Mouse (Mus musculus): ENCODE results near the gene Arhgef12. TPM values are rescaled to one million over a fixed set of nuclear protein-coding genes. Genes with fewer than 3 reads are reported as not detected.

The Arhgef12 gene
- polyA plus RNA-seq, 1 experiment, result 56.6 TPM

GRCm38 (mm10) chr9:42921830-42922229 lies 185.2 kb downstream of the Arhgef12 start:
- H3K4me3 ChIP-seq (ENCODE audit: insufficient read depth, low read length), result no peak overlapping the region
- no peaks in the 10 kb centered on the region for H3K4me1 ChIP-seq (ENCODE audit: control insufficient read depth, insufficient read depth, low read length)
- no peak for TF ChIP-seq POLR2A (IDR thresholded peaks at IDR 0.05; ENCODE audit: low read depth, low read length)
- TF ChIP-seq CTCF (IDR thresholded peaks at IDR 0.05; ENCODE audit: borderline replicate concordance, insufficient read depth, low read length), result no peak
- H3K27ac ChIP-seq (ENCODE audit: insufficient read depth, low read length), result no peak overlapping the region

GRCm38 (mm10) chr9:42920190-42920589 lies 186.8 kb downstream of the Arhgef12 start:
- no peak for TF ChIP-seq CTCF (IDR thresholded peaks at IDR 0.05; ENCODE audit: borderline replicate concordance, insufficient read depth, low read length)
- TF ChIP-seq POLR2A (IDR thresholded peaks at IDR 0.05; ENCODE audit: low read depth, low read length), result no peak
- no peak overlapping the region for H3K27ac ChIP-seq (ENCODE audit: insufficient read depth, low read length)

DNA sequence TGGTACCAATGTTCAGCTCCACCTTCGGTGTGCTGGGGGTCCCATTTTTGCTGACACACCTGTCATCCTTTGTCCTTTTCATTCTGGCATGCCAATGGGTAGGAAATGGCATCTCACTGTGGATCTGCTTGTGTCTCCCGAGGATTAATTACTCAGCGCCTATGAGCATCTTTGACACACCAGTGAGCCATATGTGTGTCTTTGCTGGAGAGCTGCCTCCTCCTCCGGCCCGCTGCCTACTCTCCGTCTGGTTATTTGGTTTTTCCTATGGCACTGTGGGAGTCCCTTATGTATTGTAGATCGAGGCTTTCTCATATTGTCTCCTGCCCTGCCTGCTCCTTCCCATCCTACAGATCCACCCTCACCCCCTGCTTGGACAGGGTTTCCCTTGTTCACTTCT lies 189.1 kb downstream of the Arhgef12 start:
- no peak overlapping the region for H3K4me3 ChIP-seq (ENCODE audit: insufficient read depth, low read length)
- H3K27ac ChIP-seq (ENCODE audit: insufficient read depth, low read length), result no peak overlapping the region
- 0 out of 2 replicates have a peak, but pooled peaks cover 1% of the 10 kb centered on the region for H3K4me1 ChIP-seq (ENCODE audit: control insufficient read depth, insufficient read depth, low read length)
- TF ChIP-seq POLR2A (IDR thresholded peaks at IDR 0.05; ENCODE audit: low read depth, low read length), result no peak
- TF ChIP-seq CTCF (IDR thresholded peaks at IDR 0.05; ENCODE audit: borderline replicate concordance, insufficient read depth, low read length), result no peak

More at GRCm38 (mm10) chr9:42920190-42920589, 186.8 kb downstream of the Arhgef12 start:
- H3K4me3 ChIP-seq (ENCODE audit: insufficient read depth, low read length), result no peak overlapping the region
- no peaks in the 10 kb centered on the region for H3K4me1 ChIP-seq (ENCODE audit: control insufficient read depth, insufficient read depth, low read length)

Other genes starting within 250 kb of the Arhgef12 start
- gene Grik4, start 162.7 kb downstream of the Arhgef12 start, polyA plus RNA-seq (2011; ENCODE audit: insufficient read length, low read depth, missing spikeins), result 0.26 and 0.37 TPM in 2 replicates
- gene Tmem136, start 9.3 kb upstream of the Arhgef12 start, polyA plus RNA-seq (2011; ENCODE audit: insufficient read length, low read depth, missing spikeins), result 5.5 and 6.6 TPM in 2 replicates
- gene Pou2f3, start 103.1 kb upstream of the Arhgef12 start, polyA plus RNA-seq (2011; ENCODE audit: insufficient read length, low read depth, missing spikeins), result not detected in 2 replicates
- 147 and 210 TPM in 2 replicates for gene Oaf, start 132.7 kb upstream of the Arhgef12 start, polyA plus RNA-seq (2011; ENCODE audit: insufficient read length, low read depth, missing spikeins)
- gene Trim29, start 203.6 kb upstream of the Arhgef12 start, polyA plus RNA-seq (2011; ENCODE audit: insufficient read length, low read depth, missing spikeins), result not detected in 2 replicates